Mouse (Mus musculus) CH12.LX (cell line): Measurements from ENCODE around the gene Zbtb22. TPM values are rescaled to one million over a fixed set of nuclear protein-coding genes. Genes with fewer than 3 reads are reported as not detected.
A peak's percentile ranks its signal among the peaks of the same experiment; 100 is the strongest.

Experiments
- DNase-seq: peaks from one replicate; pipeline ENCODE4 v3.0.0-alpha.2; 2013; ENCODE audit errors: extremely low read depth
- H3K27ac ChIP-seq: 2 replicates; pipeline ENCODE4 v1.5.1; 2012; ENCODE audit warnings: low read depth, mild to moderate bottlenecking, control low read depth, moderate library complexity; ENCODE audit not compliant: insufficient read depth
- H3K27me3 ChIP-seq: replicated peaks from 2 replicates; pipeline ENCODE3; 2012; ENCODE audit warnings: inconsistent platforms
- H3K36me3 ChIP-seq, 2 experiments: replicated peaks in 1 of 2; 2 replicates each; pipeline versions ENCODE3 to v1.6.1; 2012; ENCODE audit warnings: inconsistent platforms in 1 of 2, low read length in 1 of 2, mild to moderate bottlenecking in 1 of 2, mixed read lengths in 1 of 2, moderate library complexity in 1 of 2; ENCODE audit not compliant: control insufficient read depth in 1 of 2, insufficient read depth in 1 of 2
- H3K4me1 ChIP-seq, 2 experiments: 2 replicates each; pipeline ENCODE4 v1.6.1; 2012; ENCODE audit warnings: inconsistent platforms in 1 of 2, moderate library complexity in 1 of 2; ENCODE audit not compliant: insufficient read depth in 2 of 2, control insufficient read depth in 1 of 2
- H3K4me2 ChIP-seq: 2 replicates; pipeline ENCODE4 v1.6.1; 2012; ENCODE audit warnings: low read depth, mild to moderate bottlenecking, control low read depth; ENCODE audit not compliant: poor library complexity, insufficient read depth, severe bottlenecking
- H3K4me3 ChIP-seq, 3 experiments: fragments of 150-350 bp in 1 of 3; sonication (generic) in 1 of 3; replicated peaks in 1 of 3; 2 replicates each; pipeline versions ENCODE3 to v1.5.1; 2011 to 2012; ENCODE audit warnings: low read depth in 2 of 3, low read length in 2 of 3, mild to moderate bottlenecking in 2 of 3, moderate library complexity in 2 of 3, control low read depth in 1 of 3, improper control_type of control experiment in 1 of 3, inconsistent platforms in 1 of 3, mixed read lengths in 1 of 3; ENCODE audit not compliant: poor library complexity in 1 of 3
- H3K79me2 ChIP-seq: replicated peaks from 2 replicates; pipeline ENCODE4 v1.6.1; 2012; ENCODE audit warnings: mild to moderate bottlenecking, moderate library complexity; ENCODE audit not compliant: control insufficient read depth, poor library complexity, insufficient read depth, severe bottlenecking; ENCODE audit errors: extremely low read depth
- H3K9ac ChIP-seq: 2 replicates; pipeline ENCODE4 v1.6.1; 2012; ENCODE audit warnings: low read depth, mild to moderate bottlenecking, control low read depth, moderate library complexity; ENCODE audit not compliant: insufficient read depth
- H3K9me3 ChIP-seq: replicated peaks from 2 replicates; pipeline ENCODE3; 2012; ENCODE audit warnings: low read length, inconsistent platforms, mixed read lengths
- CTCF ChIP-seq, 2 experiments: IDR thresholded peaks in 1 of 2; conservative IDR thresholded peaks in 1 of 2; 2 replicates each; pipeline ENCODE4 v1.5.1; 2011 to 2012; ENCODE audit warnings: low read depth in 2 of 2, low read length in 2 of 2, improper control_type of control experiment in 1 of 2, inconsistent platforms in 1 of 2, mild to moderate bottlenecking in 1 of 2, moderate library complexity in 1 of 2
- ETS1 ChIP-seq: conservative IDR thresholded peaks from 2 replicates; pipeline ENCODE4 v1.6.1; 2012; ENCODE audit warnings: low read depth, mild to moderate bottlenecking, inconsistent platforms, low read length, improper control_type of control experiment, moderate library complexity
- GABPA ChIP-seq: IDR thresholded peaks from 2 replicates; pipeline ENCODE4 v1.6.1; 2012; ENCODE audit warnings: low read depth, low read length, improper control_type of control experiment, inconsistent platforms; ENCODE audit not compliant: insufficient replicate concordance
- IRF4 ChIP-seq: IDR thresholded peaks from 2 replicates; pipeline ENCODE4 v1.6.1; 2014; ENCODE audit warnings: low read depth, mild to moderate bottlenecking, inconsistent platforms, low read length, improper control_type of control experiment
- JUN ChIP-seq: IDR thresholded peaks from 2 replicates; pipeline ENCODE4 v1.6.1; 2011; ENCODE audit warnings: low read depth, mild to moderate bottlenecking, low read length, improper control_type of control experiment, moderate library complexity; ENCODE audit not compliant: insufficient read depth
- JUND ChIP-seq: conservative IDR thresholded peaks from 2 replicates; pipeline ENCODE4 v1.6.1; 2011; ENCODE audit warnings: low read depth, low read length, improper control_type of control experiment
- KAT2A ChIP-seq: IDR thresholded peaks from 2 replicates; pipeline ENCODE4 v1.6.1; 2012; ENCODE audit warnings: low read length, improper control_type of control experiment, inconsistent platforms; ENCODE audit not compliant: insufficient replicate concordance
- MXI1 ChIP-seq: IDR thresholded peaks from 2 replicates; pipeline ENCODE4 v1.6.1; 2011; ENCODE audit warnings: mild to moderate bottlenecking, low read depth, low read length, improper control_type of control experiment
- MYC ChIP-seq: IDR thresholded peaks from 2 replicates; pipeline ENCODE4 v1.6.1; 2011; ENCODE audit warnings: low read depth, mild to moderate bottlenecking, improper control_type of control experiment, low read length
- NELFE ChIP-seq: IDR thresholded peaks from 2 replicates; pipeline ENCODE4 v1.6.1; 2011; ENCODE audit warnings: low read depth, low read length, improper control_type of control experiment
- POLR2A ChIP-seq: IDR thresholded peaks from 2 replicates; pipeline ENCODE4 v1.6.1; 2011; ENCODE audit warnings: low read depth, mild to moderate bottlenecking, improper control_type of control experiment, low read length
- POLR2AphosphoS2 ChIP-seq: IDR thresholded peaks from 2 replicates; pipeline ENCODE4 v1.6.1; 2011; ENCODE audit warnings: low read depth, low read length, improper control_type of control experiment
- RAD21 ChIP-seq: IDR thresholded peaks from 2 replicates; pipeline ENCODE4 v1.6.1; 2011; ENCODE audit warnings: low read depth, mild to moderate bottlenecking, low read length, improper control_type of control experiment, moderate library complexity
- RCOR1 ChIP-seq: conservative IDR thresholded peaks from 2 replicates; pipeline ENCODE4 v1.6.1; 2012; ENCODE audit warnings: low read depth, mild to moderate bottlenecking, inconsistent platforms, low read length, improper control_type of control experiment
- SIN3A ChIP-seq: IDR thresholded peaks from 2 replicates; pipeline ENCODE4 v1.6.1; 2012; ENCODE audit warnings: low read length, improper control_type of control experiment, inconsistent platforms
- SMC3 ChIP-seq: IDR thresholded peaks from 2 replicates; pipeline ENCODE4 v1.6.1; 2011; ENCODE audit warnings: low read depth, low read length, improper control_type of control experiment
- TBP ChIP-seq: conservative IDR thresholded peaks from 2 replicates; pipeline ENCODE4 v1.6.1; 2011; ENCODE audit warnings: low read depth, low read length, improper control_type of control experiment
- USF1 ChIP-seq: IDR thresholded peaks from 2 replicates; pipeline ENCODE4 v1.6.1; 2014; ENCODE audit warnings: low read depth, mild to moderate bottlenecking, inconsistent platforms, low read length, improper control_type of control experiment
- USF2 ChIP-seq: conservative IDR thresholded peaks from 2 replicates; pipeline ENCODE4 v1.6.1; 2011; ENCODE audit warnings: low read depth, low read length, improper control_type of control experiment
- ZMIZ1 ChIP-seq: IDR thresholded peaks from 2 replicates; pipeline ENCODE4 v1.6.1; 2012; ENCODE audit warnings: low read depth, mild to moderate bottlenecking, inconsistent platforms, low read length, improper control_type of control experiment
- ZNF384 ChIP-seq: IDR thresholded peaks from 2 replicates; pipeline ENCODE4 v1.6.1; 2012; ENCODE audit warnings: low read depth, low read length, improper control_type of control experiment, inconsistent platforms
- dilution Hi-C: fragments of 300-500 bp; cut with MboI; formaldehyde crosslinking; loops from 2 replicates; pipeline ENCODE4 v1.14.3; 2020; ENCODE audit warnings: low sequenced_read_pairs; ENCODE audit not compliant: extremely low pct_unique_long_range_greater_than_20kb, extremely low pct_ligation_motif_present
- in situ Hi-C: fragments of 300-500 bp; cut with MboI; formaldehyde crosslinking; loops from 3 replicates; pipeline ENCODE4 v1.14.3; 2019; ENCODE audit warnings: low sequenced_read_pairs, low pct_ligation_motif_present, low pct_unique_long_range_greater_than_20kb, mixed read lengths
- polyA plus RNA-seq: library from polyadenylated mRNA; unstranded; fragments of >175 nt; gene quantifications from 2 replicates; pipeline ENCODE4 v1.2.1, GENCODE M21; 2012; ENCODE audit warnings: low read depth; ENCODE audit not compliant: insufficient read length
- total RNA-seq, 2 experiments: library from RNA; depleted of rRNA; stranded (reverse); fragments of 300-350 nt in 1 of 2; fragments of >200 nt in 1 of 2; gene quantifications; 2 replicates each; pipeline ENCODE4 v1.2.3; 2012 to 2014

Gene Zbtb22
- total and polyA plus RNA-seq, 3 experiments, result 11.7 to 23.5 (median 20.3) TPM

- peak; percentile 15; the same call in 1 of the 2 replicates for TF ChIP-seq GABPA
- TF ChIP-seq JUND, result no peak
- no peak for TF ChIP-seq USF1
- peak; percentile 86; the same call in 1 of the 2 replicates for TF ChIP-seq KAT2A
- no peak for TF ChIP-seq JUN
- TF ChIP-seq ZMIZ1, result peak; percentile 65; the same call in 1 of the 2 replicates
- no peak for TF ChIP-seq USF2
- peak; percentile 59; the same call in 1 of the 2 replicates for TF ChIP-seq NELFE
- TF ChIP-seq ETS1, result no peak; the same call in 1 of the 2 replicates
- TF ChIP-seq MXI1, result peak; percentile 58
- TF ChIP-seq RCOR1, result peak; percentile 80
- TF ChIP-seq POLR2A, result peak; percentile 88
- TF ChIP-seq RAD21, result no peak
Measured at GRCm38 (mm10) chr17:33909077-33909868, 6.4 kb upstream of the Zbtb22 start, which contains the start of gene Daxx (continued).

- Histone ChIP-seq H3K36me3 (peaks cover 36 to 38% of the 10 kb centered on the region in 2 experiments), H3K4me1 (peaks cover under 1 to 30% of the 10 kb centered on the region in 2 experiments; a peak in 3 of 4 replicates), H3K4me2 (peak overlapping the region; percentile 83), H3K27ac (peak overlapping the region; percentile 87), H3K79me2 (peaks cover 12% of the 10 kb centered on the region; the same call in 1 of the 2 replicates), H3K9ac (peak overlapping the region; percentile 80), H3K4me3 (peak overlapping the region; percentile 72 to 90 (median 89)), H3K27me3 (no peaks in the 10 kb centered on the region), H3K9me3 (no peaks in the 10 kb centered on the region)
- TF ChIP-seq SIN3A (peak; percentile 17; the same call in 1 of the 2 replicates), IRF4 (no peak)
- in situ Hi-C loops, result no loop called here
- dilution Hi-C loops, result no loop called here
- DNase-seq, result peak; percentile 48
Measured at GRCm38 (mm10) chr17:33909869-33910250, 5.8 kb upstream of the Zbtb22 start.

GRCm38 (mm10) chr17:33910346-33911051, 5.2 kb upstream of the Zbtb22 start:
- Histone ChIP-seq H3K79me2 (peaks cover 12% of the 10 kb centered on the region; the same call in 1 of the 2 replicates), H3K9ac (peak overlapping the region; percentile 80), H3K36me3 (peaks cover 40 to 42% of the 10 kb centered on the region in 2 experiments), H3K4me3 (peak overlapping the region; percentile 72 to 90 (median 89)), H3K4me2 (peak overlapping the region; percentile 83), H3K9me3 (no peaks in the 10 kb centered on the region), H3K27me3 (no peaks in the 10 kb centered on the region), H3K27ac (peak overlapping the region; percentile 36; the same call in 1 of the 2 replicates), H3K4me1 (peaks cover 5 to 37% of the 10 kb centered on the region in 2 experiments; a peak in 3 of 4 replicates)
- DNase-seq, result peak; percentile 68
- in situ Hi-C loops (no loop called here), dilution Hi-C loops (no loop called here)
- peak; percentile 64; the same call in 1 of the 2 replicates for TF ChIP-seq MYC
- peak; percentile 79 for TF ChIP-seq ZNF384
- TF ChIP-seq POLR2AphosphoS2, result no peak
- peak in 1 of 2 experiments; percentile 78; a peak in 2 of 4 replicates for TF ChIP-seq CTCF (conservative IDR thresholded peaks at IDR 0.05 in 1 of 2, IDR thresholded peaks at IDR 0.05 in 1 of 2; ENCODE audit: low read depth in 2 of 2, low read length in 2 of 2)
- TF ChIP-seq TBP, result 0 out of 2 replicates have a peak, but pooled peaks have one; percentile 29
- no peak for TF ChIP-seq USF2
- no peak for TF ChIP-seq POLR2A
- TF ChIP-seq RAD21, result peak; percentile 4; the same call in 1 of the 2 replicates
- peak; percentile 28 for TF ChIP-seq SMC3
